Mouse (Mus musculus): ENCODE results near the gene Bcas1. TPM values are rescaled to one million over a fixed set of nuclear protein-coding genes. Genes with fewer than 3 reads are reported as not detected.
A peak's percentile ranks its signal among the peaks of the same experiment; 100 is the strongest.

Bcas1 gene
- polyA plus RNA-seq, 1 experiment: 0.11 TPM

DNA sequence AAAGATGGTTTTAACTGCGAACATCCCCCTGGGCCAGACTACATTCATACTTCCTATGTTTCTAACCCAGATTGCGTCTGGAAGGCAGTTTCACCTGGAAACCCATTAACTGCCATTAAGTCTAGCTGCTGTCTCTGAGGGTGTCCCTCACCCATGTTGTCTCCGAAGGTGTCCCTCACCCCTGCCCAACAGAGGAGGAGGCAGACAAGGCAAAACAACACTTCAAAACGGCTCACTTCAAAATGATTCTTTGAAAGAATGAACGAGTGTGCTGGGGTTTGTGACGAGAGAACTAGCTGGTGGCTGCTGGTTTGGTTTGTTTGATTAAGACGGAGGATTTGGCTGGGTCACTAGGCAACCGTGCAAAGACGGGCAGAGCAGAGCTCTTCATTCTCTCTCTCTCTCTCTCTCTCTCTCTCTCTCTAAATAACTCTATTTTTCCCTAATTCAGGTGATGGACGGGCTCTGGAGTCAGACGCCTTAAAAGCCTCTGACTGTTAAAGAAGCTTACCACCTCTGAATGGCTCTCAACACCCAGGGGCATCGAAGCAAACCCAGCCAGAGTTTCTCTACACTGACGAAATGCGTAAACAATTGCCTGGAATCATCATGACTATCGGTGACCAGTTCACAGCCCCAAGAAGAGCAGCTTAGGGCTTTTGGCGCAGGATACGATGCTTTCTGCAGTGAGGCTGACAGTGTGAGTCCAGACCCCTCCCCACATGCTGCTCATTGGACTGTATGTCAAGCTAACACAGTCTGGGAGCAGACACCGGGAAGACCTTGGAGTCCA is 22.7 kb downstream of the Bcas1 start:
- no peak overlapping the region for H3K4me3 ChIP-seq (ENCODE audit: extremely low read depth, insufficient read depth, insufficient read length)
- H3K27ac ChIP-seq (ENCODE audit: insufficient read depth, low read length): no peak overlapping the region
- H3K27me3 ChIP-seq (ENCODE audit: control insufficient read depth, insufficient read depth, low read length): no peaks in the 10 kb centered on the region
- H3K4me1 ChIP-seq (ENCODE audit: control insufficient read depth, insufficient read depth, insufficient read length): no peaks in the 10 kb centered on the region
- no peaks in the 10 kb centered on the region for H3K36me3 ChIP-seq (ENCODE audit: control insufficient read depth, insufficient read depth, low read length)
- WGBS: 75% methylated on average over 18 of the region's 18 CpGs
- DNase-seq (ENCODE audit: low read depth in 1 of 2, low spot score in 2 of 2): no peak
- TF ChIP-seq POLR2A (IDR thresholded peaks at IDR 0.05; ENCODE audit: low read depth, low read length) (no peak), CTCF (IDR thresholded peaks at IDR 0.05; ENCODE audit: extremely low read depth, insufficient read depth, insufficient read length, insufficient replicate concordance) (no peak)

- Histone ChIP-seq H3K4me1 (ENCODE audit: control insufficient read depth, insufficient read depth, insufficient read length) (no peaks in the 10 kb centered on the region), H3K4me3 (ENCODE audit: extremely low read depth, insufficient read depth, insufficient read length) (no peak overlapping the region), H3K27me3 (ENCODE audit: control insufficient read depth, insufficient read depth, low read length) (no peaks in the 10 kb centered on the region), H3K36me3 (ENCODE audit: control insufficient read depth, insufficient read depth, low read length) (no peaks in the 10 kb centered on the region), H3K27ac (ENCODE audit: insufficient read depth, low read length) (no peak overlapping the region)
- DNase-seq (ENCODE audit: low read depth in 1 of 2, low spot score in 2 of 2): no peak
- TF ChIP-seq POLR2A (IDR thresholded peaks at IDR 0.05; ENCODE audit: low read depth, low read length) (no peak), CTCF (IDR thresholded peaks at IDR 0.05; ENCODE audit: extremely low read depth, insufficient read depth, insufficient read length, insufficient replicate concordance) (no peak)
- WGBS: 76% methylated on average over 10 of the region's 10 CpGs
These were observed 23.8 kb downstream of the Bcas1 start for GRCm38 (mm10) chr2:170403666-170404385.

DNA sequence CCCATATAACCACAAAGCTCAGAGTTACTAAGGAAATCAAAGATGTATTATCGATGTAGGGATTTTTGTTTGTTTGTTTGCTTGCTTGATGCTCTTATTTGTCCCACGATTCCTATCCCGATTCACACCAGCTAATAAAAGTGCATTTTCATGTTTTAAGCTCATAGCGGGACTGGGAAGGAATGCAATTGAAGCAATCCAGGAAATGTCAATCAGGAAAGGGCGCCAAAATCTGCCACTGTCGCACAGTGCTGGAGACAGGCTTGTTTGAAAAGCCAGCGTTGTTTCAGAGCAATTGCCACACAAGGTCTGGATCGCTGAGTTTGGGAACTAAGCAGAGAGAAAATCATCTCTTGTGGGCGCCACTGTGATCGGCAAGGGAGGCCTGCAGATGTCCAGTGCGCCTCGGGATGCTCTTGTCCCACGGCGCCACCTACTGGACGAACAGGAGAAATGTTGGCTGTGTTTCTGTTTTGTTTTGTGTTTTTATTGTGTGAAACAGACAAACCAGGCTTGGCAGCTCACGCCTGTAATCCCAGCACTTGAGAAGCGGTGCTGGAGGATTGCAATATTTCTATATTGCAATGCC is 26.3 kb downstream of the Bcas1 start:
- WGBS: 1% methylated on average over 17 of the region's 17 CpGs
- no peaks in the 10 kb centered on the region for H3K4me1 ChIP-seq (ENCODE audit: control insufficient read depth, insufficient read depth, insufficient read length)
- peak; percentile 23 to 39 for DNase-seq (ENCODE audit: low read depth in 1 of 2, low spot score in 2 of 2)
- no peaks in the 10 kb centered on the region for H3K27me3 ChIP-seq (ENCODE audit: control insufficient read depth, insufficient read depth, low read length)
- H3K27ac ChIP-seq (ENCODE audit: insufficient read depth, low read length): no peak overlapping the region
- TF ChIP-seq CTCF (IDR thresholded peaks at IDR 0.05; ENCODE audit: extremely low read depth, insufficient read depth, insufficient read length, insufficient replicate concordance) (peak; percentile 85), POLR2A (IDR thresholded peaks at IDR 0.05; ENCODE audit: low read depth, low read length) (no peak)
- H3K36me3 ChIP-seq (ENCODE audit: control insufficient read depth, insufficient read depth, low read length): no peaks in the 10 kb centered on the region
- no peak overlapping the region for H3K4me3 ChIP-seq (ENCODE audit: extremely low read depth, insufficient read depth, insufficient read length)

GRCm38 (mm10) chr2:170400666-170401065 is 27.0 kb downstream of the Bcas1 start:
- TF ChIP-seq POLR2A (IDR thresholded peaks at IDR 0.05; ENCODE audit: low read depth, low read length) (no peak), CTCF (IDR thresholded peaks at IDR 0.05; ENCODE audit: extremely low read depth, insufficient read depth, insufficient read length, insufficient replicate concordance) (no peak)
- no peak overlapping the region for H3K4me3 ChIP-seq (ENCODE audit: extremely low read depth, insufficient read depth, insufficient read length)
- no peaks in the 10 kb centered on the region for H3K27me3 ChIP-seq (ENCODE audit: control insufficient read depth, insufficient read depth, low read length)
- H3K36me3 ChIP-seq (ENCODE audit: control insufficient read depth, insufficient read depth, low read length): no peaks in the 10 kb centered on the region
- no peak for DNase-seq (ENCODE audit: low read depth in 1 of 2, low spot score in 2 of 2)
- WGBS: 4% methylated on average over 10 of the region's 10 CpGs
- no peak overlapping the region for H3K27ac ChIP-seq (ENCODE audit: insufficient read depth, low read length)
- no peaks in the 10 kb centered on the region for H3K4me1 ChIP-seq (ENCODE audit: control insufficient read depth, insufficient read depth, insufficient read length)

- 91% methylated on average over 1 of the region's 1 CpGs for WGBS
- DNase-seq (ENCODE audit: low read depth in 1 of 2, low spot score in 2 of 2): no peak
- no peaks in the 10 kb centered on the region for H3K36me3 ChIP-seq (ENCODE audit: control insufficient read depth, insufficient read depth, low read length)
- H3K4me3 ChIP-seq (ENCODE audit: extremely low read depth, insufficient read depth, insufficient read length): no peak overlapping the region
- no peaks in the 10 kb centered on the region for H3K4me1 ChIP-seq (ENCODE audit: control insufficient read depth, insufficient read depth, insufficient read length)
- no peak for TF ChIP-seq POLR2A (IDR thresholded peaks at IDR 0.05; ENCODE audit: low read depth, low read length)
- no peak for TF ChIP-seq CTCF (IDR thresholded peaks at IDR 0.05; ENCODE audit: extremely low read depth, insufficient read depth, insufficient read length, insufficient replicate concordance)
- H3K27ac ChIP-seq (ENCODE audit: insufficient read depth, low read length): no peak overlapping the region
- H3K27me3 ChIP-seq (ENCODE audit: control insufficient read depth, insufficient read depth, low read length): no peaks in the 10 kb centered on the region
These were observed 35.7 kb downstream of the Bcas1 start for GRCm38 (mm10) chr2:170391994-170392393.

DNA sequence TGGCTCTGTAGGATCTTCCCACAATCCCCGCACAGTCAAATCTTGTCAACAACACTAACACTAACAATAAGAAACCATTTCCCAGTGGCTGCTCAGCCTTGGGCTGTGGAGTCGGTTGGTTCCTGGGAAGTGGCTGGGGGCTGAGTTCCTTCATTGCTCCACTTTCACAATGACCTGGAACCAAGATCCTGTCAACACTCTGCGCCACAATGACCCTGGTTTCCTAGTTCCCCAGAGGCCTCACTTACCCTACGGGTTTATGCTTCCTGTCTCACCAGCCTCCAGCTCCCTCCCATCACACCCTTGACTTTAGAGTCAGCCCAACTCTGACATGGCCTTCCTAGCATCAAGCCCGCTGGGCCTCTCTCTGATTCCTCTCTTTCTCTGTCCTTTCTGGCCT is 39.3 kb downstream of the Bcas1 start:
- TF ChIP-seq CTCF (IDR thresholded peaks at IDR 0.05; ENCODE audit: extremely low read depth, insufficient read depth, insufficient read length, insufficient replicate concordance) (no peak), POLR2A (IDR thresholded peaks at IDR 0.05; ENCODE audit: low read depth, low read length) (no peak)
- H3K4me1 ChIP-seq (ENCODE audit: control insufficient read depth, insufficient read depth, insufficient read length): no peaks in the 10 kb centered on the region
- H3K36me3 ChIP-seq (ENCODE audit: control insufficient read depth, insufficient read depth, low read length): no peaks in the 10 kb centered on the region
- H3K4me3 ChIP-seq (ENCODE audit: extremely low read depth, insufficient read depth, insufficient read length): no peak overlapping the region
- no peaks in the 10 kb centered on the region for H3K27me3 ChIP-seq (ENCODE audit: control insufficient read depth, insufficient read depth, low read length)
- no peak for DNase-seq (ENCODE audit: low read depth in 1 of 2, low spot score in 2 of 2)
- WGBS: 47% methylated on average over 5 of the region's 5 CpGs
- H3K27ac ChIP-seq (ENCODE audit: insufficient read depth, low read length): no peak overlapping the region
